Mouse (Mus musculus) olfactory bulb, adult 2 months (tissue): ENCODE measurements at regions not wholly inside any gene's neighbourhood (a gene's known extent, or its start where the extent isn't known, plus 50 kb on each side); places are given as distances from the start of the nearest gene placed in this dataset.

ENCODE experiments used
- CTCF ChIP-seq: fragments of 200-500 bp; IDR thresholded peaks from 2 replicates; pipeline ENCODE4 v1.5.1; 2012; ENCODE audit warnings: low read depth, mild to moderate bottlenecking, low read length, moderate library complexity; ENCODE audit not compliant: insufficient read depth
- POLR2A ChIP-seq: fragments of 200-500 bp; IDR thresholded peaks from 2 replicates; pipeline ENCODE4 v1.6.1; 2012; ENCODE audit warnings: mild to moderate bottlenecking, low read depth, low read length, moderate library complexity; ENCODE audit not compliant: insufficient read depth

DNA sequence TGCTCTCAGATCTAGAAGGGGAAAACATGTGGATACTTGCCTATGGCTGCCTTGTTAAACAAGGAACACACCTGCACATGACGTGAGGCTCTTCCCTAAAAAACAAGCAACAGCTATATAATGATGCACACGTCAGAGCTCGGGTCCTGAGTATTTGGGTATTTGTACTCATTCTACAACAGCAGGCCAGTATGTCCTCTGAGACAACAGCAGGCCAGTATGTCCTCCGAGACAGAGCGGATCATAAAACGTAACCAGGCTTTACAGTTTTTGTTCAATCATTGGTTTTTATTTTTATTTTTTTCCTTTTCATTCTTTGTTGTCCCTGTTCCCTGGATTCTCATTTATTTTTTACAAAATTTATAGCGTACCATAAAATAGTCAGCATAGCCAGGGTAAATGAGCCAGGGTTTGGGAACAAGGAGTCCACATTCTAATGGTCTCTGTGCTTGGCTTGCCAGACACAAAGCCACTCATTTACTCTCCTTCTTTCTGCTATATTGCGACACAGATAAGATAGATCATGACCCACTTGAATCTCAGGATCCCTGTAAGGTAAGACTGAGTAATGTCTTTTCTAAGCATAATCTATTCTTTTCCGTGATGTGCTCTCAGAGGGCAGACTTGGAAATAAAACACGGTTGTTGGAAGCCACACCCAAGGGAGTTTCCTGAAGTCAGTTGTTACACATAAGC is 111.8 kb downstream of the Avpr1a start:
- TF ChIP-seq CTCF (no peak), POLR2A (no peak)
